Mouse (Mus musculus) bone marrow macrophage, adult 2 months (primary cell): Measurements from ENCODE around the gene Nfyb.

Experiments
- CTCF ChIP-seq: IDR thresholded peaks from 2 replicates; pipeline ENCODE4 v1.5.1; 2012; ENCODE audit warnings: low read depth, mild to moderate bottlenecking, low read length, moderate library complexity
- POLR2A ChIP-seq: IDR thresholded peaks from 2 replicates; pipeline ENCODE4 v1.6.1; 2012; ENCODE audit warnings: mild to moderate bottlenecking, low read depth, low read length, borderline replicate concordance

GRCm38 (mm10) chr10:82741354-82741753, 22.6 kb downstream of the Nfyb start:
- TF ChIP-seq CTCF (no peak), POLR2A (no peak)
